Mouse (Mus musculus) lung, postnatal 0 days (tissue): Measurements from ENCODE around the gene Rps6ka1.

Source experiments
- CTCF ChIP-seq: IDR thresholded peaks from 2 replicates; pipeline ENCODE4 v1.5.1; 2016; ENCODE audit warnings: antibody characterized with exemption, mild to moderate bottlenecking
- EP300 ChIP-seq: IDR thresholded peaks from 2 replicates; pipeline ENCODE4 v1.6.1; 2016; ENCODE audit warnings: antibody characterized with exemption, mild to moderate bottlenecking, control low read depth

GRCm38 (mm10) chr4:133897431-133897891 is 9.9 kb upstream of the Rps6ka1 start:
- TF ChIP-seq CTCF: no peak
- TF ChIP-seq EP300: no peak
